Mouse (Mus musculus): ENCODE measurements around the gene Gramd2.
"Not testable (repeated sequence)": the region's sequence is repeated elsewhere in the genome, so short reads cannot be mapped to it uniquely, and the experiment has no call there.

Gramd2 gene

GRCm38 (mm10) chr9:59723791-59724442 is 44.0 kb downstream of the Gramd2 start:
- peak; percentile 78 for DNase-seq

GRCm38 (mm10) chr9:59725515-59725914 is 45.6 kb downstream of the Gramd2 start:
- peak; percentile 81 for DNase-seq

GRCm38 (mm10) chr9:59727569-59728286 is 47.8 kb downstream of the Gramd2 start:
- no peak for DNase-seq

DNA sequence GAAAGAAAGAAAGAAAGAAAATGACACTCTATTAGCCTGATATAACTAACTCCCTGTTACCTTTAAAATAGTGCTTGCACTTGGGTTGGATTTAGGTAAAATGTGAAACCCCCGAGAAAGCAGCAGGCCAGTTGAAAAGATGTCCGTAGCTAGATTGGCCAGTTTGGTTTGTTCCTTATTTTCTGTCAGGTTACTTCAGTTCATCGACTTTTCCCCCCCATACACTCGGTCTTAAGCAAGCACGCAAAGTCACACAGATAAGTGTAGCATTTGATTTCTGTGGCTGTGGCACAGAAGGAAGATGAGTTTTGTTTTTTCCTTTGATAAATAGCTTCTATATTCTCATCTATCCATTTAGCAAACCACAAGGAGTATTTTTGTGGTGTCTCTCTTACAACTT is 51.2 kb downstream of the Gramd2 start:
- DNase-seq, result no peak

DNA sequence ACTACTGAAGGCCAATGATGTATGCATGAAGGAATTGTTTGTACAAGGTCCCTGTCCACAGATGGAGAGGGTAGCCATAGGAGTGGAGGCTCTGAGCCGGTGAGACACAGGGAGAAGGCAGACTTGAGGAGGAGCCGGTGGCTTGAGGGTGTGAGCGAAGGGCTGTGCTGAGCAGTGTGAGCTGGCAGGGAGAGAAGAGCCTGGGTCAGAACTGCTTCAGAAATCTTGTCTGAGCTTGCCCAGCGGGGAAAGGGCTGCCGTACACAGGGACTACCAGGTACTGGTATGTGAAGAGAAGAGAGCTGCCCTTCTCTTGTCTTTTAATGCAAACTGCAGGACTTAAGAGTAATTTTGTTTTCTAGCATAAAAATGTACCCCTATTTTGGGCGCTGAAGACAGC is 53.1 kb downstream of the Gramd2 start:
- DNase-seq, result no peak

GRCm38 (mm10) chr9:59735394-59735793 is 55.5 kb downstream of the Gramd2 start:
- DNase-seq, result no peak

- DNase-seq, result peak; percentile 48
Observed at GRCm38 (mm10) chr9:59740593-59740992, 60.6 kb downstream of the Gramd2 start.

GRCm38 (mm10) chr9:59743903-59744302 is 64.0 kb downstream of the Gramd2 start:
- DNase-seq, result peak; percentile 65

GRCm38 (mm10) chr9:59748387-59748786 is 68.4 kb downstream of the Gramd2 start:
- no peak for DNase-seq

GRCm38 (mm10) chr9:59748969-59749368 is 69.0 kb downstream of the Gramd2 start:
- peak; percentile 90 for DNase-seq

- peak; percentile 73 for DNase-seq
Observed at GRCm38 (mm10) chr9:59749581-59750265, 69.8 kb downstream of the Gramd2 start.

GRCm38 (mm10) chr9:59750267-59751065 is 70.5 kb downstream of the Gramd2 start, which contains the start of the genes Senp8 and Myo9a:
TSS of gene Senp8 (minus strand) at chr9:59750710.
TSS of gene Myo9a (plus strand) at chr9:59750896.
- DNase-seq, result peak; percentile 100

GRCm38 (mm10) chr9:59751066-59751581 is 71.2 kb downstream of the Gramd2 start:
- DNase-seq, result peak; percentile 99

DNA sequence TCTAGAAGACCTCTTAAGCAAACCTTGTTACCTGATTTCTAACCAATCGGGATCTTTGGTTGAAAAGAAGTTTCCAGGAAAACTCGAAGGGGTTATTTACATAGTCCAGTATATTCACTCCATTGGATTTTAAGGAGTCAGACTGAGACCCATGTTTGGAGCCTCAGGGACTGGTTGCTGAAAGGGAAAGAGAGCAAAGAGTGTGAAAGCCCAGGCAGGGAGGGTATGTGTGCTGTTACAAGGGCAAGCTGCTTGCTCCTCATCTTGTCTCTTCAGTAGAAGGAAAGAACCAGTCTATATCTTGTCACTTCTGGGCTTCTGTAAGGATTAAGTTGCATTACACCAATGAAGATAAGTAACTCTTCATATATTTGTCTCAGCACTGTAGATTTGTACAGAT is 72.0 kb downstream of the Gramd2 start:
- peak; percentile 63 for DNase-seq

DNA sequence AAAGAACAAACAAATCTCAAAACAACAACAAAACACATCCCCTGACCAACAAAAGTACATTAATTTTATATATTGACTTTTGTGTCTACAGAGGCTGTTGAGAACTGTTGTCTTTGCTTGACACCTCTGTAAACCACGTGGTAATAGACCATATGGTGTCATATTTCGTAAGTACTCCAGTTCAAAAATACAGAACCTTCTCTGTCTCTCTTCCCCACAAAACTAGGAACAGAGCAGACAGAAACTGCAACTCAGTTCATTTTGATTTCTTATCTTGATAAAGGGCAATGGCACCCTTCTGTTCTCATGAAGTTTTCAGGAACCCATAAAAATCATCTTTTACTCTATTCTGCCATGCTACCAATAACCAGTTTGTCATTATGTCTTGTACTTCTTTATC is 75.3 kb downstream of the Gramd2 start:
- peak; percentile 27 for DNase-seq

GRCm38 (mm10) chr9:59757016-59757415 is 77.1 kb downstream of the Gramd2 start:
- DNase-seq, result not testable (repeated sequence)

GRCm38 (mm10) chr9:59760515-59760914 is 80.6 kb downstream of the Gramd2 start:
- peak; percentile 55 for DNase-seq

DNA sequence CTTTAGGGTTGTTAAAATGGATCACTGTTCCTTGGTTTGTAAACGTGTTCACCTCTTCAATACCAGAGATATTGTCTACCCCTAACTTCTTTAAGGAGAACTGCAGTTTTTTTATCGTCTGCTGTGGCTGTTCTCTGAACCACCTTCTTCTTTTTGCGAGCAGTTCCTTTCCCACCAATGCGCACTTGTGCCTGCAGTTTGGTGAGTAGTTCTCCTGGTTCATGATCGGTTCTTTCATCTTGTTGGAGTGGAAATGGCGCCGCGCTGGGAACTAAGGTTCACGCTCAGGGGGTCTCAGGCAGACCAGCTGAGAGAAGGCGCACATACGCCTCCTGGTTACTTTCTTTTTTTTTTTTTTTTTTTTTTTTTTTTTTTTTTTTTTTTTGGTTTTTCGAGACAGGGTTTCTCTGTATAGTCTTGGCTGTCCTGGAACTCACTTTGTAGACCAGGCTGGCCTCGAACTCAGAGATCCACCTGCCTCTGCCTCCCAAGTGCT is 87.1 kb downstream of the Gramd2 start:
- DNase-seq, result peak; percentile 29

Data from heart, adult 11 months (tissue).